Mouse (Mus musculus) spleen, postnatal 4 days (tissue): ENCODE measurements around the gene Kcnt1.

Experiments
- DNase-seq, 2 experiments: peaks; one replicate each; pipeline ENCODE4 v3.0.0; 2022; ENCODE audit warnings: low spot score in 2 of 2

The Kcnt1 gene

GRCm38 (mm10) chr2:25877736-25878268 lies 14.3 kb downstream of the Kcnt1 start:
- DNase-seq, result no peak

- DNase-seq, result no peak
These were observed 15.0 kb downstream of the Kcnt1 start for GRCm38 (mm10) chr2:25878516-25878915.

GRCm38 (mm10) chr2:25879061-25879460 lies 15.5 kb downstream of the Kcnt1 start:
- no peak for DNase-seq

- no peak for DNase-seq
These were observed 18.7 kb downstream of the Kcnt1 start for GRCm38 (mm10) chr2:25882276-25882675.

GRCm38 (mm10) chr2:25884756-25885155 lies 21.2 kb downstream of the Kcnt1 start:
- no peak for DNase-seq

GRCm38 (mm10) chr2:25887226-25887625 lies 23.7 kb downstream of the Kcnt1 start:
- DNase-seq, result no peak

GRCm38 (mm10) chr2:25888144-25888543 lies 24.6 kb downstream of the Kcnt1 start:
- peak; percentile 24 to 69 for DNase-seq

GRCm38 (mm10) chr2:25892440-25892839 lies 28.9 kb downstream of the Kcnt1 start:
- DNase-seq, result no peak

GRCm38 (mm10) chr2:25898970-25899369 lies 35.4 kb downstream of the Kcnt1 start:
- no peak for DNase-seq

GRCm38 (mm10) chr2:25909872-25910271 lies 46.3 kb downstream of the Kcnt1 start:
- DNase-seq, result no peak

- DNase-seq, result no peak
These were observed 49.7 kb downstream of the Kcnt1 start for GRCm38 (mm10) chr2:25913247-25913646.

GRCm38 (mm10) chr2:25914201-25914600 lies 50.7 kb downstream of the Kcnt1 start:
- no peak for DNase-seq

- DNase-seq, result no peak
These were observed 51.3 kb downstream of the Kcnt1 start for GRCm38 (mm10) chr2:25914821-25915220.

- no peak for DNase-seq
These were observed 54.9 kb downstream of the Kcnt1 start for GRCm38 (mm10) chr2:25918408-25918807.

- no peak for DNase-seq
These were observed 56.4 kb downstream of the Kcnt1 start for GRCm38 (mm10) chr2:25919972-25920371.

- DNase-seq, result no peak
These were observed 60.3 kb downstream of the Kcnt1 start for GRCm38 (mm10) chr2:25923799-25924198.

GRCm38 (mm10) chr2:25924934-25925333 lies 61.4 kb downstream of the Kcnt1 start:
- no peak for DNase-seq

GRCm38 (mm10) chr2:25927821-25928220 lies 64.3 kb downstream of the Kcnt1 start:
- no peak for DNase-seq

- DNase-seq, result peak in 1 of 2 experiments; percentile 71
These were observed 67.8 kb downstream of the Kcnt1 start for GRCm38 (mm10) chr2:25931249-25931859.

- no peak for DNase-seq
These were observed 77.0 kb downstream of the Kcnt1 start for GRCm38 (mm10) chr2:25940503-25940902.

GRCm38 (mm10) chr2:25943822-25944221 lies 80.3 kb downstream of the Kcnt1 start:
- no peak for DNase-seq

GRCm38 (mm10) chr2:25947950-25948349 lies 84.4 kb downstream of the Kcnt1 start:
- DNase-seq, result no peak

- DNase-seq, result no peak
These were observed 85.8 kb downstream of the Kcnt1 start for GRCm38 (mm10) chr2:25949291-25949690.
